Mouse (Mus musculus): ENCODE data around the gene Adora1. TPM values are rescaled to one million over a fixed set of nuclear protein-coding genes. Genes with fewer than 3 reads are reported as not detected.

Gene Adora1
- polyA plus RNA-seq, 2 experiments, result 1.4 to 2.0 TPM

DNA sequence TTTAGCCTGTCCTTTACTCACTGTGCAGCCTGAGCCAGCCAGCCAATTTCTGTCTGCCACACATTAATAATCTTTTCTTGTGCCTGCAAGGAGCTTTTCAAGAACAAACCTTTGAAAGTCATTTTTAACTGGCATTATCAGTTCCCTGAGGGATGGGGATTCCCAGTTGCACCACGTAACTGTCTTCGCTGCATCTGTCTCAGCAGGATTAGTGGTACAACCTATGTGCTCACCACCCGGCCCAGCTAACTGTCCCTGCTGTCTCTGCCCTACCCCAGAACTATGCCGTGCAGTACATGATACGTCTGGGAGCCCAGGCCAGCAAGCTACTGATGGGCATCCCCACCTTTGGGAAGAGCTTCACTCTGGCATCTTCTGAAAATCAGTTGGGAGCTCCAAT, 47.0 kb downstream of the Adora1 start:
- Histone ChIP-seq H3K36me3 (ENCODE audit: control insufficient read depth, insufficient read depth, low read length) (no peaks in the 10 kb centered on the region), H3K27me3 (ENCODE audit: control insufficient read depth, insufficient read depth, low read length) (no peaks in the 10 kb centered on the region), H3K4me3 (replicated peaks; ENCODE audit: low read length) (no peak overlapping the region), H3K27ac (replicated peaks; ENCODE audit: low read depth, low read length) (no peak overlapping the region), H3K9me3 (ENCODE audit: control insufficient read depth, low read length) (no peaks in the 10 kb centered on the region), H3K9ac (ENCODE audit: low read depth, low read length, severe bottlenecking) (no peak overlapping the region), H3K4me1 (ENCODE audit: control insufficient read depth, insufficient read depth, low read length) (0 out of 2 replicates have a peak, but pooled peaks cover 3% of the 10 kb centered on the region), H3K4me2 (replicated peaks; ENCODE audit: low read depth, low read length, severe bottlenecking) (no peak overlapping the region)
- ATAC-seq (ENCODE audit: low FRiP score, low read depth) (no peak), DNase-seq (ENCODE audit: low spot score) (no peak)
- TF ChIP-seq POLR2A (IDR thresholded peaks at IDR 0.05; ENCODE audit: borderline replicate concordance, extremely low read depth, insufficient read depth, insufficient read length), result no peak
- 85% methylated on average over 5 of the region's 5 CpGs for WGBS

DNA sequence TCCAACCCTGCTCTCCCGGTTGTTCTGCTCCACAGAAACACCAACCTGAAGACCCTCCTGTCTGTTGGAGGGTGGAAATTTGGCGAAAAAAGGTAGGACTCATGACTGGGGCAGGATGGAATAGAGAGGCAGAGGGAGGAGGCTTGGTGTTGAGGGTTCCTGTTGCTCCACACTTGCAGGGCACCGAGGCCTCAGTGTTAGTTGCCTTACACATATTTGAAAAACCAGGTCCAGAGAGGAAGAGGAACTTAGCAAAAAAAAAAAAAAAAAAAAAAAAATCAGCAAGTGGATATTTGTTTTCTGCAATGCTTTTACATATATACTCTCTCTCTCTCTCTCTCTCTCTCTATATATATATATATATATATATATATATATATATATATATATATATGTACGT, 51.1 kb downstream of the Adora1 start:
- H3K4me3 ChIP-seq (replicated peaks; ENCODE audit: low read length), result no peak overlapping the region
- no peak for DNase-seq (ENCODE audit: low spot score)
- H3K27me3 ChIP-seq (ENCODE audit: control insufficient read depth, insufficient read depth, low read length), result no peaks in the 10 kb centered on the region
- 86% methylated on average over 4 of the region's 4 CpGs for WGBS
- no peak overlapping the region for H3K27ac ChIP-seq (replicated peaks; ENCODE audit: low read depth, low read length)
- no peak for TF ChIP-seq POLR2A (IDR thresholded peaks at IDR 0.05; ENCODE audit: borderline replicate concordance, extremely low read depth, insufficient read depth, insufficient read length)
- ATAC-seq (ENCODE audit: low FRiP score, low read depth), result no peak
- 0 out of 2 replicates have a peak, but pooled peaks cover 7% of the 10 kb centered on the region for H3K4me1 ChIP-seq (ENCODE audit: control insufficient read depth, insufficient read depth, low read length)
- no peaks in the 10 kb centered on the region for H3K36me3 ChIP-seq (ENCODE audit: control insufficient read depth, insufficient read depth, low read length)
- no peak overlapping the region for H3K9ac ChIP-seq (ENCODE audit: low read depth, low read length, severe bottlenecking)
- H3K9me3 ChIP-seq (ENCODE audit: control insufficient read depth, low read length), result no peaks in the 10 kb centered on the region
- no peak overlapping the region for H3K4me2 ChIP-seq (replicated peaks; ENCODE audit: low read depth, low read length, severe bottlenecking)

DNA sequence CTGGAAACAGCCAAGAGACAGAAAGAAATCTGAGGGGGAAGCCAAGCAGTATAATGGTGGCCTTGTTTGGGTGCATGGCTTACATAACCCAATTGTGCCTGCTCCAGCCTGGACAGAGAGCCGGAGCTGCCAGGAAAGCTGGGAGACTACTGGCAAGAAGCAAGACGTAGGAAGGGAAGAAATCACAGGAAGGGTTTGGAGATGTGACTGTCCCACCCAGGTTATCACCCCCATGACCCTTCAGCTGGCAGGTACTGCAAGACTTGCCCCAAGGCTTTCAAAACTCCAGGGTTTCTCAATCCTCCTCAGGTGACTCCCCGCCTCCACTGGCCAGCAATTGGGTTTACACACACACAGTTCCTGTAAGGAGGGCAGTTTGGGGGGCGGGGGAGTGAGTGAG, 53.2 kb downstream of the Adora1 start, which contains the start of gene Chil1:
Gene Chil1, plus strand, starts transcription at position 152 of the 400 bp plus-strand sequence.
- Histone ChIP-seq H3K9ac (ENCODE audit: low read depth, low read length, severe bottlenecking) (no peak within 1 kb of the TSS), H3K4me2 (replicated peaks; ENCODE audit: low read depth, low read length, severe bottlenecking) (no peak within 1 kb of the TSS)

DNA sequence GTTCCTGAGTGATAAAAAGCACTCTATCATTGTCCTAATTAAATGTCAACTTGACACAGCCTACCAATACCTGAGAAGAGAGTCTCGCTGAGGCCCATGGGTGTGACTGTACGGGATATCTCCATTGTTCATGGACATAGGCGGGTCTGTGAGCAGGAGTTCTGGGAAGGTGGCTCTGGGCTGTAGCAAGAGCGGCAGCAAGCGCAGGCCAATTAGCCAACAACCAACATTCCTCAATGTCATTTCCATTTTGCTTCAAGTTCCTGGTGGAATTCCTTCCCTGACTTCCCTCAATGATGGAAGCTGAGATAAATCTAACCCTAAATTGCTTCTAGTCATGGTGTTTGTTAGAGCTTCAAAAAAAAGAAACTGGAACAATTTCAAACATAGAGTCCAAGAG, 57.3 kb downstream of the Adora1 start:
- Histone ChIP-seq H3K4me3 (replicated peaks; ENCODE audit: low read length) (no peak overlapping the region), H3K4me2 (replicated peaks; ENCODE audit: low read depth, low read length, severe bottlenecking) (no peak overlapping the region), H3K4me1 (ENCODE audit: control insufficient read depth, insufficient read depth, low read length) (0 out of 2 replicates have a peak, but pooled peaks cover 7% of the 10 kb centered on the region), H3K36me3 (ENCODE audit: control insufficient read depth, insufficient read depth, low read length) (no peaks in the 10 kb centered on the region), H3K9ac (ENCODE audit: low read depth, low read length, severe bottlenecking) (no peak overlapping the region), H3K27ac (replicated peaks; ENCODE audit: low read depth, low read length) (no peak overlapping the region), H3K9me3 (ENCODE audit: control insufficient read depth, low read length) (no peaks in the 10 kb centered on the region), H3K27me3 (ENCODE audit: control insufficient read depth, insufficient read depth, low read length) (no peaks in the 10 kb centered on the region)
- TF ChIP-seq POLR2A (IDR thresholded peaks at IDR 0.05; ENCODE audit: borderline replicate concordance, extremely low read depth, insufficient read depth, insufficient read length), result no peak
- no peak for DNase-seq (ENCODE audit: low spot score)
- WGBS, result 92% methylated on average over 5 of the region's 5 CpGs
- no peak for ATAC-seq (ENCODE audit: low FRiP score, low read depth)

More for the DNA sequence above, 53.2 kb downstream of the Adora1 start, which contains the start of gene Chil1:
- H3K9me3 ChIP-seq (ENCODE audit: control insufficient read depth, low read length), result no peaks in the 10 kb centered on the region
- ATAC-seq (ENCODE audit: low FRiP score, low read depth) (no peak), DNase-seq (ENCODE audit: low spot score) (no peak)
- H3K4me1 ChIP-seq (ENCODE audit: control insufficient read depth, insufficient read depth, low read length), result 0 out of 2 replicates have a peak, but pooled peaks cover 7% of the 10 kb centered on the region
- no peak for TF ChIP-seq POLR2A (IDR thresholded peaks at IDR 0.05; ENCODE audit: borderline replicate concordance, extremely low read depth, insufficient read depth, insufficient read length)
- H3K36me3 ChIP-seq (ENCODE audit: control insufficient read depth, insufficient read depth, low read length), result no peaks in the 10 kb centered on the region
- no peak within 1 kb of the TSS for H3K4me3 ChIP-seq (replicated peaks; ENCODE audit: low read length)
- 56% methylated on average over 4 of the region's 4 CpGs for WGBS
- H3K27ac ChIP-seq (replicated peaks; ENCODE audit: low read depth, low read length), result peak within 1 kb of the TSS; percentile 50; the same call in 1 of the 2 replicates
- no peaks in the 10 kb centered on the region for H3K27me3 ChIP-seq (ENCODE audit: control insufficient read depth, insufficient read depth, low read length)

DNA sequence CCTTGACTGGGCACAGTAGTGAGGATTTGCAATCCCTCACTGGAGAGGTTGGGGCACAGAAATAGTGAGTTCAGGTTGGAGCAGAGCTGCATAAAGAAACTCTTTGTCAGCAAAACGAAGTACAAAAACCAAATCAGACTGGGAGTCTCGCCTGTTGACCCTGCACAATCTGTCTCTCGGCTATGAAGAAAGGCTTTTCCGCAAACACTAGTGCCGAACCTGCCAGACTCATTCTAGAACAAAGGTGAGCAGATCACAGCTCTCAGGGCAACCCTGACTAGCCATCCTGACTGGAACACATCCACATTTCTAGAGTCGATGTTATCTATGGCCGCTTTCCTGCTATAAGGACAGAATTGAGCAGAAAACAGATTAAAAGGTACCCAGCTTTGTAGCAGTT, 62.1 kb downstream of the Adora1 start:
- H3K4me1 ChIP-seq (ENCODE audit: control insufficient read depth, insufficient read depth, low read length), result no peaks in the 10 kb centered on the region
- 76% methylated on average over 7 of the region's 7 CpGs for WGBS
- DNase-seq (ENCODE audit: low spot score) (no peak), ATAC-seq (ENCODE audit: low FRiP score, low read depth) (no peak)
- H3K4me2 ChIP-seq (replicated peaks; ENCODE audit: low read depth, low read length, severe bottlenecking), result no peak overlapping the region
- TF ChIP-seq POLR2A (IDR thresholded peaks at IDR 0.05; ENCODE audit: borderline replicate concordance, extremely low read depth, insufficient read depth, insufficient read length), result no peak
- no peaks in the 10 kb centered on the region for H3K27me3 ChIP-seq (ENCODE audit: control insufficient read depth, insufficient read depth, low read length)
- H3K27ac ChIP-seq (replicated peaks; ENCODE audit: low read depth, low read length), result no peak overlapping the region
- H3K9me3 ChIP-seq (ENCODE audit: control insufficient read depth, low read length), result no peaks in the 10 kb centered on the region
- H3K9ac ChIP-seq (ENCODE audit: low read depth, low read length, severe bottlenecking), result no peak overlapping the region
- H3K4me3 ChIP-seq (replicated peaks; ENCODE audit: low read length), result no peak overlapping the region
- H3K36me3 ChIP-seq (ENCODE audit: control insufficient read depth, insufficient read depth, low read length), result no peaks in the 10 kb centered on the region

Data from limb, embryonic 14.5 days (tissue).